Mouse (Mus musculus) kidney, adult 2 months (tissue): Measurements from ENCODE around the gene Nsf.

Experiments used
- CTCF ChIP-seq: fragments of 200-500 bp; conservative IDR thresholded peaks from 2 replicates; pipeline ENCODE4 v1.5.1; 2011; ENCODE audit warnings: low read depth, mild to moderate bottlenecking, control low read depth, low read length, moderate library complexity, mixed read lengths; ENCODE audit not compliant: insufficient read depth, insufficient read length
- POLR2A ChIP-seq: fragments of 200-500 bp; IDR thresholded peaks from one replicate; pipeline ENCODE4 v1.6.1; 2011; ENCODE audit warnings: low read depth, low read length, control low read depth

DNA sequence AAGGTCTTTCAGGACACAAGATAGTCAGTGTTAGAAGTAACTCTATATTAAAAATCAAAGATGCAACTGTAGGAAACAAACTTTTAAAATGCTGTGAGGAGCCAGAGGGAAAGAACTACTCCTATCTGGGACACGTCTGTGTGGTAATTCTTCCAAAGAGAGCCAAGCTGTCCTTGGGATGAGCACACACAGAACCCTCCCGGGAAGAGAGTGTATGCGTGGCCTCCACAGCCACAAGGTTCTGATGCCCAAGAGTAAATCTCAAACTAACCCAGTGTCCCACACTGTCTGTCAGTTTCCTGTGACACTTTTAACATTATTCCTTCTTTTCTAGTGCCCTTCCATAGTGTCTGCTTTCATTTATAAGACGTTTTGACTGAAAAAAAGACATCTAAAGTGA, 57.8 kb downstream of the Nsf start:
- no peak for TF ChIP-seq POLR2A
- no peak for TF ChIP-seq CTCF
